Mouse (Mus musculus): ENCODE data around the gene Gm10073.

DNA sequence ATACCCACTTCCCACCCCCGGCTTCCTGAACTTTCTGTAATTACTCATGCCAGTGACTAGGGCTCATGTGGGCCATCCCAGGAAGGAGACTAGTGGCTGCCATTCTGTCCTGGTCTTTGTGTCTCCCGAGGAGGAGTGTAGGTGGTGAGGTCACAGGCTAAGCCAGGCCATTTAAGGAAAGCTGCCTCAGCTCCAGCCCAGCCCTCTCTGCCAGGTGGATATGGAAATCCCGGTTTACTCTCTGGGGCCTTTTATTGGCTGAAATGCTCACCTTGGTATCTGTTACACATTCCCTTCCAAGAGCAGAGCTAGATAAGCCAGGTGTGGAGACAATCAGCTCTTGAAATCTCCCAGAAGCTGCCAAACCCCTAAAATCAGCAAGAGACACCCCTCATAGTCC, 35.2 kb upstream of the Gm10073 start:
- TF ChIP-seq CTCF (IDR thresholded peaks at IDR 0.05; ENCODE audit: low read depth, low read length) (no peak), POLR2A (IDR thresholded peaks at IDR 0.05; ENCODE audit: extremely low read depth, insufficient read depth, low read length) (no peak)

All from liver, adult 2 months (tissue).